Mouse (Mus musculus) fibroblast of lung, adult 2 months (primary cell): ENCODE measurements at regions not wholly inside any gene's neighbourhood (a gene's known extent, or its start where the extent isn't known, plus 50 kb on each side); places are given as distances from the start of the nearest gene placed in this dataset.

Experiments
- DNase-seq: peaks from one replicate; pipeline ENCODE4 v3.0.0-alpha.2; 2011; ENCODE audit warnings: low read depth

DNA sequence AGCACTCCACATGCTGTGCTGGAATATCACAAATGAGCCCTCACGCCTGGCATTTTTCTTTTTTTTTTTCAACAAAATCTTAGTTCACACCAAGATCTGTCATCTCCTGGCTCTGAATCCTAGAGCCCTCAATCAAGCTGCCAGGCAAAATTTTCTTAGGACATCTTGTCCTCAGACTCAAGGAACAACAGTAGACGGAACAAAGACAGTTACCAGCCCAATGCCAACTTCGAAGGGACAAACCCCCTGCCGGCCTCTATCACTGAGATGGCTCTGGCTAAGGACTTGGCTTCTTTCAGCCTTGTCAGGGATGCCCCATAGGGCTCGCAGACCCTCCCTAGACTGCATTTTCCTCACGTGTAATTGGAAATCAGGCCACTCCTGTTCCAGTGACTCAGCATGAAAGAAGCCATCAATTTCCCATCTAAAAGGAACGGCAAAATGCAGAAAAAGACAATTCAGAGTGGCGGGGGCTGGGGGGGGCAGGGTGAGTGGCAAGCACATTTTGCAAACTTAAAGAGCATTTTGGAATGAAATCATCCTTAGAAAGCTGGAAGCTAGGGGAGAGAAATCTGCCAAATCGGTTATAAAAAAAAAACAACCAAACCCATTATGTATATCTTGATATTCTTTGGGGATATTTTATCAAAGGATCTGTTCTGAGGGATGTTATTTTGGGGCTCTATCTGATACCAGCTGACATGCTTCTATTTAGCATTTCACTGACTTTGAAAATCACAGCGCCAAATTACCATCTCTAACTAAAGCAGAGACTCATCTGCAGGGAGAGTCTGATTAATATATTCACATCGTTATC is 116.1 kb upstream of the Sulf2 start:
- DNase-seq: no peak

- DNase-seq: no peak
Measured at GRCm38 (mm10) chr2:166270007-166270406, 114.5 kb upstream of the Sulf2 start.

- no peak for DNase-seq
Measured at GRCm38 (mm10) chr2:166266915-166267314, 111.5 kb upstream of the Sulf2 start.

GRCm38 (mm10) chr2:166266507-166266906 is 111.0 kb upstream of the Sulf2 start:
- DNase-seq: no peak

- no peak for DNase-seq
Measured at GRCm38 (mm10) chr2:166264756-166265155, 109.3 kb upstream of the Sulf2 start.

- no peak for DNase-seq
Measured at GRCm38 (mm10) chr2:166261799-166262198, 106.3 kb upstream of the Sulf2 start.

- no peak for DNase-seq
Measured at GRCm38 (mm10) chr2:166261065-166261464, 105.6 kb upstream of the Sulf2 start.

GRCm38 (mm10) chr2:166258771-166259180 is 103.3 kb upstream of the Sulf2 start:
- DNase-seq: no peak

- DNase-seq: no peak
Measured at GRCm38 (mm10) chr2:166257666-166258065, 102.2 kb upstream of the Sulf2 start.

GRCm38 (mm10) chr2:166256193-166256592 is 100.7 kb upstream of the Sulf2 start:
- no peak for DNase-seq

DNA sequence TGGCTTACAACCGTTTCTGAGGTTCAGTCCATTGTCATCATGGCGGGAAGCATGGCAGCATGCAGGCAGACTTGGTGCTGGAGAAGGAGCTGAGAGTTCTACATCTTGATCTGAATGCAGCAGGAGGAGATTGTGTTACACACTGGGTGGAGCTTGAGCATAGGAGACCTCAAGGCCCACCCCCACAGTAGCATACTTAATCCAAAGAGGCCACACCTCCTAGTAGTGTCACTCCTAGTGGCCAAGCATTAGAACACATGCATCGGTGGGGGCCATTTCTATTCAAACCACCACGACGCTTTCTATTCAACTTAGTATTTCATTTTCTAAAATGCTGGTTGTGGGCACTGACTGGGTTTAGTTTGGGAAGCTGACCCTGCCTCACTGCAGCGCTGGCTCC is 99.1 kb upstream of the Sulf2 start:
- DNase-seq: no peak

DNA sequence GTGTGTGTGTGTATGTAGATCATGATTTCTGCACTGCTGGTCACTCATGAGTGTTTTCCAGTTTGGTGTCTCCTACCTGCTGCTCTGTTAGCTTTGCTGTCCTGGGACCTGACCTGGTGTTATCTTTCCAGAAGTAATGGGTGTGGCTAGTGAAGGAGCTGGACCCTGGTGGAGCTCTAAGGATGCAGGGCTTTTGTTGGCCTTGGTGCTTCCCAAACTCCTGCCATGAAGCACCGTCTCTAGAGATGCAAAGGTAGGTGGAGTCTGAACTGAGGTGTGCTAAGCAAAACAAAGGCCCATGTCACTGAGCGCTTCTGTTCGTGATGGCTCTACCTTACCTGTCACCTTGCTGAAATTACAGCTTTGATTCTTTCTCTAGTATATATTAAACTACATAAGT is 96.6 kb upstream of the Sulf2 start:
- DNase-seq: no peak

GRCm38 (mm10) chr2:166251421-166251820 is 96.0 kb upstream of the Sulf2 start:
- DNase-seq: no peak

DNA sequence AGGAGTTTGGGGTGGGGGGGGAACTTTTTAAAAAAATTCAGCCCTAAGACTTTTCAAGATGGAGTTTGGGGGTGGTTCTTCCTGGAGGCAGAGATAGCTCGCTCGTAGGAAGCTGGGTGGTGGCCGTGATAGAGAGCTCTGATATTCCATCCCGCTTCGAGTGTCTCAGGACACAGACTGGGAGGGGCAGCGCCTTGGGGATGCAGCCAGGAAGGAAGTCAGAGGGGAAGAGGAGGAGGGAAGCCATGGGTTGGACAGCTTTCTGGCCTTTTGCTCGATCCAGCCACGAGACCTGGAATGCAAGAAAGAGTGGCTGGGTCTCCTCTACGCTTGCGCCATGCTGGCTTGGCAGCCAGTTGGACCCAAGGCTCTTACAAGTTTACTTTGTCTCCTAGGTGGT is 95.1 kb upstream of the Sulf2 start:
- DNase-seq: no peak

- DNase-seq: no peak
Measured at GRCm38 (mm10) chr2:166249338-166249950, 94.0 kb upstream of the Sulf2 start.

GRCm38 (mm10) chr2:166246401-166247189 is 91.1 kb upstream of the Sulf2 start:
- no peak for DNase-seq

DNA sequence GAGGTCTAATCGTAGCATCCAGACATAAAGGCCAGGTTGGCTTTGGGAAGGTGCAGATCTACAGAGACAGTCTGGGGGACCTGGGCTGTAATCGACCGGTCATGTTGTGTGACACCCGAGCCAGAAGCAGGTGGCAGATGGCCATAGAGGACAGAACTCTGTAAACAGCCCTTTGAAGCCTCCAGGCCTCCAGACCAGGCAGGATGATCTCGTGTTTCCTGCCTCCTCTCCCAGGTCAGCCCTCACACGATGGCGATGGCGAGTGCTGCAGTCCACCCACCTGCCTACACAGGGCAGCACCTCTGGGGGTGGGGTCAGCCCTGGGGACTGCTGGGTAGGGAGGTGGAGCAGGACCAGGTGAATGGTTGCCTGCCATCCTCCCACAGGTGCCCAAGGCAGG is 89.8 kb upstream of the Sulf2 start:
- DNase-seq: no peak

DNA sequence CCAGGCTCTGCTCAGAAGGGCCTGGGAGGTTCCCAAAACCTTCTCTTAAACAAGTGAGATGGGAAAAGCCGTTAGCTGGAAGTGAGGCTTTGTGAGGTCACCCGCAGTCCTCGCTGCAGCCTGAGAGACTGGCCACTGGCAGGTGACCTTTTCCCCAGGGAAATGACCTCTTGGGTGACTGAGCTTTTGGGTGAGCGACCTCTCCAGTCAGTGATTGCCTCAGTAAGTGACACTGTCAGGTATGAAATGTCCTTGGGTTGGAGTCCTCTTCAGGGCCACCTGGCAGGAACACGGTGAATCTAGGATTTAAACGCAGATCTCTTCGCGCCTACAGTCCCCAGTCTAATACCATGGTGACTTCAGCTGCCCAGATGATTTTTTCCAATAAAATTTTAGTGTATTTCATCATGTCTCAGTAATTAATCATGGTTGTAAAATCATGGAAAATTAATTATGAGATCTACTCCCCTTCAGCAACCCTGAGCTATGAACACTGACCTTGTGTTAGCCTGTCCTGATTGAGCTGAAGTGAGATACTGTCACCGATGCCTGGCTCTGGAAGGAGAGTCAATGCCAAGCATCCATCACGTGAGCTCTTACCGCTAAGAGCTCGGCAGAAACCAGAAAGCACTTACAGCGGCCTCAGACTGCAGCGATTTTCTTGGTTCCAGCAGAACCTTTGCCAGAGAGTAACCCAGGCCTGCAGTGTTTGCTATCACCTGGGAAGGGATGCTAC is 87.5 kb upstream of the Sulf2 start:
- no peak for DNase-seq

- DNase-seq: no peak
Measured at GRCm38 (mm10) chr2:166241310-166241709, 85.8 kb upstream of the Sulf2 start.

DNA sequence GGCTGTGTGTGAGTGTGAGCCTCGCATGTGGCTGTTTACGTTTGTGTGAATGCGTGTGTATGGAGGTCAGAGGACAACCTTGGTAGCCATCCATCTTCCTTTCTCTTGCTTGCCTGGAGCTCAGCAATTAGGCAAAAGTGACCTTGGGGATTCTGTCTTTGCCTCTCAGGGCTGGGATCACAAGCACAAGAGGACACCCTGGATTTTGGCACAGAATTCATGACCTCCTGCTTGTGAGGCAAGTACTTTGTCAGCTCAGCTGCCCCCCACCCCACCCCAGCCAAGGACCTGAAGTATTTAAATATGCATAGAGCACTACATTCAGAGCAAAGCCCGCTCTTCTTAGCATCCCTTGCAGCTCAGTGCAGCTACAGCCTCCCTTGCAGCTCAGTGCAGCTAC is 84.6 kb upstream of the Sulf2 start:
- no peak for DNase-seq

- no peak for DNase-seq
Measured at GRCm38 (mm10) chr2:166237554-166238269, 82.2 kb upstream of the Sulf2 start.

DNA sequence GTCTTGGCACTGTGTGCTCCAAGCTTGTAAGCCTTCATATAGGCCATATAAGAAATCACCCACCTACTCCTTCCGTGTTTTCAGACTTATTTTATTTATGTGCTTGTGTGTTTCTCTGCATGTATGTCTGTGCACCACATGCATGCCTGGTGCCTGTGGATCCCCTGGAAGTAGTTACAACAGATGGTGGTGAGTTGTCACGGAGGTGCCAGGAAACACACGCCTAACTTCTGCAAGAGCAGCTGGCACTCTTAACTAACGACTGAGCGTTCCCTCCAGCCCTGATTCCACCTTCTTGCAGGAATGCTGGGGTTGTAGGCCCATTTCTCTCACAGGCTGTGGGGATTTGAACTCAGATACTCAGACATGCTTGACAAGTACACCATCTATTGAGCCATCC is 80.6 kb upstream of the Sulf2 start:
- DNase-seq: no peak
